Mouse (Mus musculus): ENCODE results near the gene Gm4559.

DNA sequence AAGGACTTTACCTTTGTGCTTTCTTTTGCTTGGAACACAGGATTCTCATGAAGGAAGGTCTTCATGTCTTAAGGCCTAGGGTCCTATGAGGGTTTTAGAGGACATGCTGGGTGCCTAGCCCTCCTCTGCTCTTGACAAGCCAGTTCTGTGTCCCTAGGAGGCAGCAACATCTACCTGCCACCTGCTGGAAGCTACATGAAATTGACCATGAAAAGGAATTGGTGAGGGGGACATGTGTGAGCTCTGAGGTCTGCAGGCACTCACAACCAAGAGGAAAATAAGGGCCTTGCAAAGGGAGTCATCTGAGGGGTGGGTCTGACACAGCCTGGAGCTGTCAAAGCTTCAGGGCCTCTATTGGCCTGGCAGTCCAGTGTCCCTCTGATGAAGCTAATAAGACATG lies 21.3 kb upstream of the Gm4559 start:
- TF ChIP-seq GATA1 (IDR thresholded peaks at IDR 0.05; ENCODE audit: borderline replicate concordance, low read length) (no peak), FLI1 (IDR thresholded peaks at IDR 0.05; ENCODE audit: low read length) (no peak)

Measured in megakaryocyte, embryonic 14.5 days (primary cell).